Mouse (Mus musculus): ENCODE measurements around the gene Tha1.
"Not testable (repeated sequence)": the region's sequence is repeated elsewhere in the genome, so short reads cannot be mapped to it uniquely, and the experiment has no call there.

Gene Tha1

DNA sequence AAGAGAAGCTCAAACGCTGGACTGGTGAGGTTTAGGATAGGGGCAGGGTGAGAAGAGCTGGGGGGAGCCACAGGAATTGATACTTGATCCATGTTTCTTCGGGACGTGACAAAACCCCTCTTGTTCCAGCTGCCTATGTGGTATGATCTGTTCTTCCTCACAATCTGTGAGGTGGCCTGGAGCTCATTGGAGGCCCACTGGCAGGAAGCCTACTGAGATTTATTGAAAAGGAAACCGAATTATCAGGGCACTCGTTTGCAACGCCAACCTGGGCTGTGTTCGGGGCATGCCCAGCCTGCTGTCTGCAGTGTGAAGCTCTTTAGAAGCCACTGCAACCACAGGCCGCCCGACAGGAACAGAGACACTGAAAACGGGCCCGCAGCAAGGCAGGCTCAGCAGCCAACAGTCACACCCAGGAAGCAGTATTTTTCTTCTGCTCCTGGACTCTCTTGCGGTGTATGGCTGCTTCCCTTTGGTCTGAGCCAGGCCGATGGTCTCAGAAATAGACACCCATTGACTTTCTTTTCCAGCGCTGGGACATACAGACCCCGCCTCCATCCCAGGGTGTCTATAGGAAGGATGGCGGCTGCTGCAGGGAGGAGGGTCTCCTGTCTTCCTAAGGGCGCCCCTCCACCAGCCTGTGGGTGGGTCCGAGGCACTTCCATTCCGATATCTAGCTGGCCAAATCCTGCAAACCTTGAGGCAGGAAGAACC, 24.9 kb downstream of the Tha1 start:
- DNase-seq (ENCODE audit: low spot score in 2 of 2): peak in 1 of 2 experiments; percentile 38

DNA sequence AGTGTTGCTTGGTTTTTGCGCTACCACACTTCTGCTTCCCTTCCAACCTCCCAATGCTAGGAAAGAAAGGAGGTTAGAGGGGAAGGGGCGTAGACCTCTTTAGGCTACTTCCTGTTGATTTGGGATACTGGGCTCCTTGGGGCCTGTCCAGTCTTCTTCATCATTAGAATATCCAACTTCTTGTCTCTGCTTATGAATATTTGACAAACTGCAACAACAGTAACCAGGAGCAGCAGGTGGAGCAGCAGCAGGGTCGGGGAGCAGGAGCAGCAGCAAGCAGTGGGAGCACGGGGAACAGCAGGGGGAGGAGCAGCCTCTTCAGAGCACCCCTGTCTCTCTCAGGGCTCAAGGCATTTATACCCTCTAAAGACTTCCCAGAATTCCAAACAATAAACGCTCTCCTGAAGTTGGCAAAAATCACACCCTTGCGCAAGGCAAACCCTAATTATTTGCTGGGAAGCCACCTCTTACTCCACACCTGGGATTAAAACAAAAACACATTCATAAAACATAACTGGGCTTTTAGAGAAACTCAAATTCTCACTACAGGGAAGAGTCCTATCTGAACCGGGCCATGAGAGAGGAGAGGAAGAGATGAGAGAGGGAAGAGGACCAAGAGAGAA, 25.6 kb downstream of the Tha1 start:
- DNase-seq (ENCODE audit: low spot score in 2 of 2): no peak

DNA sequence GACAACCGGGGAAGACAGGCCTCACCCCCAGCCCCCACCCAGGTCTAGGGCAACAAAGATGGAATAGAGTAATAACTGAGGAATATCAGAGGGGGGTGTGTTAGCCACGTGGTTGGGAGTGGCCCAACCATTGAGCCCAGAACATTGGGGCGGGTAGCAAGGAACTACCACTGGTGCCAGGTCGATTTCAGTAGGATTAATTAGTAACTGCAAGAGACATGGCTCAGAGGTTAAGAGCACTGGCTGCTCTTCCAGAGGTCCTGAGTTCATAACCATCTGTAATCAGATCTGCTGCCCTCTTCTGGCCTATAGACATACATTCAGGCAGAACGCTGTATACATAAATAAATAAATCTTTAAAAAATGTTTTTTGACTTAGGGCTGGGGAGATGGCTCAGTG, 26.6 kb downstream of the Tha1 start:
- no peak for DNase-seq (ENCODE audit: low spot score in 2 of 2)

DNA sequence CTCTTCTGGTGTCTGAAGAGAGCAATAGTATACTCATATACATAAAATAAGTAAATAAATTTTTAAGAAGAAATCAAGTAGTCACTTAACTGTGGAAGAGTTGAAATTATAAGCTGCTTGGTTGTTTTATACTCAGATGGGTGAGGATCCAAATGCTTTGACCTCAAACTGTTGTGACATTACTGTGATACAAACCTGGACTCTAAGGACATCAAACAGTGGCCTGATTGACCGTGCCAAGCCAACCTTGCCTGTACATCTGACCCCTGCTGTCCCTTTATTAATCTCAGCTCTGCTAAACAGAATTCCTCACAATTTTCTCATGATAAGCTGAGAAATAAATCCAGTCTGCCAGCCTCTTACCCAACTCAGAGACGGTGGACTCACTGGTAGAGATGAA, 27.6 kb downstream of the Tha1 start:
- DNase-seq (ENCODE audit: low spot score in 2 of 2): no peak

DNA sequence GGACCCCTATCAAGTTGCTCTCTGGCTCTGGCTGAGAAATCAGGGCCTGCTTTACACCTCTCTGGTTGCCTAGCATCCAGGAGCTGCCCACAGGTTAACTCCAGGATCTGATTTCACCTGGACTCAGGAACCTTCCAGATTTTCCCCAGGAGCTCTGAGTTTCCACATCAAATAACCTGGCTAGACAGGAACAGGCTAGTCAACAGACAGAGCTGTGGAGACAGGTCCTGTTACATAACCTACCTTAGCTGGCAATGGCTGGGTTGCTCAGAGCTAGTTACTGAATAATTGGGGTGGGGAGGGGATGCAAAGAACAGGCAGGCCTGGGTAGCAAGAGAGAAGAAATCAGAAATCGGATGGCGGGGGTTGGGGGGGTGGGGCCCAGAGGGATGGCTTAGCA, 28.3 kb downstream of the Tha1 start:
- no peak for DNase-seq (ENCODE audit: low spot score in 2 of 2)

DNA sequence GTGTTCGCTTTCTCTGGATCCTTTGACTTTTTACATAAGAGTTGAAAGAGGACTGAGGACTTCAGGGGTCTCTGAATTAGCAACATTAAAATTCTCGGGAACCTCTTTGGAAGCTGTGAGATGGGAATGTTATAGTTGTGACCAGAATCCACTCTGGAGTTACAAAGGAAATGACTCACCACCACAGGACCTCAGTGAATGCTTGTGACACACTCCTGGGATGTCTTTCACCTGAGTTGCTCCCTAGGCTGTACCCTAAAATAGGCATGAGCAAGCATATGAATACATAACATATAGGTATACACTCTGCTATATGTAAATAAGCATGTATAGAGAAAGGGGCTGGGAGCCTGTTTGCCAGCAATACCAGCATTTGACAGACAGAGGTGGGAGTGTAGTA, 29.8 kb downstream of the Tha1 start:
- no peak for DNase-seq (ENCODE audit: low spot score in 2 of 2)

DNA sequence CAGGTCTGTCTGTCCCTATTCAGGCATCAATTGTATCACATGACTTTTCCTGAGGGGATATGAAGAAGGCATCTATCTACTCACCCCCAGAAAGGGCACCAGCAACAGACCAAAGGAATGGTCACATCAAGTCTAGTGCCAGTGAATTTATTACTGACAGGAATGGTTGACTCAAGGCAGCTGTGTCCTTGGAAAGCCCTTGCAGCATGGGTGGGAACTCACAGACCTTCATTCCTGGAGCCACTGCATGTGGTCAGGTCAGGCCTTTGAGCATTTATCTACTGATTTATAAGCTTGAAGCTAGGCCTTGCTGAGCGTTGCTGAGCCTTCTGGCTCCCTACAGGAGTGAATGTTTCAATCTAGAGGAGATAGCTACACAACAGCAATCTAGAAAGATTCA, 32.4 kb downstream of the Tha1 start:
- no peak for DNase-seq (ENCODE audit: low spot score in 2 of 2)

DNA sequence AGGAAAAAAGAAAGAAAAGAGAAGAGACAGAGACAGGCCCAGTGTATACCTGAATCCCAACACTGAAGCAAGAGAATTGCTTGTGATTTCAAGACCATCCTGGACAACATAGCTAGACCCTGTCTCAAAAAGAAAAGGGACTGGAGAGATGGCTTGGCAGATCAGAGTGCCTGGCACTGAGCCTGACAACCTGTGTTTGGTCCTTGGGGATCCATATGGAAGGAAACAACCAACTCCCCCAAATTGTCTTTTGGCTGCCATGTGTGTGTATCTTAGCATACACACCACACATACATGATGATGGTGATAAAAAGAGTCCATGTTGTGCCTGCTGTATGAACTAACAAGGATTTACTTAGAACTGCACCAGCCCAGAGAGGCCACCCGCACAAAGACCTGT, 34.3 kb downstream of the Tha1 start:
- no peak for DNase-seq (ENCODE audit: low spot score in 2 of 2)

DNA sequence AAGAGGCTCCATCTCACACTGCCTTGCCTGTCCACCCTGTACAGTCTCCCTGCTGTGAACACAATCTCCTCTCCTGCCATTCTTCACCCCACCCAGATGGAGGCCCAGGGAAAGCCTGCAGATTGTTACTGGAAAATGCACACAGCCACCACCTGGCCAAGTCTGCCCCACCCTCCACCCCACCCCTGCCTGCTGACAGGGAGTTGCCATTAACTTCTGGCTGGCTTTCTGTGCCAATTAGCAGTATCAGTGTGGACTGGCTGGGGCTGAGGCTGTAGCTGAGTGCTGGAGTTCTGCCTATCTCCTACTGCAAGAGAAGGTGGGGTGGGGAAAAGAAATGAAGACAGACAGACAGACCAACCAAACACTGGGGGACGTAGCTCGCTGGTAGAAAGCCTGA, 34.7 kb downstream of the Tha1 start:
- peak in 1 of 2 experiments; percentile 20 for DNase-seq (ENCODE audit: low spot score in 2 of 2)

DNA sequence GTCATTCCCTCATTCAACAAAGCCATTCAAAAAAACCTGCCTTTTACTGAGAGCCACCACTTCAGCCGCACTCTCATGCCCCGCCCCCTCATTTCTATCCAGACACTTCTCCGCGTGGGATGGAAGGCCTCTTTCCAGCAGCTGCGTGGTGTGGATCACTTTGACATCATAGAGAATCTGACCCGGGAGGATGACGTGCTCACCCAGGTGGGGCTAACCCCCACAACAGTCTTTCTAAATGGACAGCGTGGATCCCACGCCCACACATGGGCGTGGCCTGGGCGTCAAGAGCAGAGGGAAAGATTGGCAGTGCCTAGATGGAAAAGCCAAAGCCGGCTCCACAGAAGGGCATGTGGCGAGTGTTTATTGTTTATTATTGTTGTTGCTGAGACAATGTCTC, 37.0 kb downstream of the Tha1 start:
- no peak for DNase-seq (ENCODE audit: low spot score in 2 of 2)

DNA sequence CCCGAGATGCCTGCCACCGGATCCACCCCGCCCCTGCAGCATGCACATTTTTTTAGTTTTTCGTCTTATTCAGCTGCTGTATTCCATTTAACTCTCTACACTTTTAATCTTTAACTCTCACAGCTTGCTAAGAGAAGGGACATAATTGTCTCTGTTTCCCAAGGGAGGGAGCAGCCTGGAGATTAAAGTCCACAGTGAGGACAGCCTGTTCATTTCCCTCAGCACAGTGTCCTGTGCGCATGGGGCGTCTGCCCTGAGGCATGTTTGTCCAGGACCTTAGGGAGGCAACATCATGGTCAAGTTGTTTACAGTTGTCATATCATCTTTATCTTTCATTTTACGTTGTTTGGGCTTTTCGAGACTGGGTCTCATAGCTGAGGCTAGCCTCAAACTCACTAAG, 39.2 kb downstream of the Tha1 start:
- DNase-seq (ENCODE audit: low spot score in 2 of 2): no peak

DNA sequence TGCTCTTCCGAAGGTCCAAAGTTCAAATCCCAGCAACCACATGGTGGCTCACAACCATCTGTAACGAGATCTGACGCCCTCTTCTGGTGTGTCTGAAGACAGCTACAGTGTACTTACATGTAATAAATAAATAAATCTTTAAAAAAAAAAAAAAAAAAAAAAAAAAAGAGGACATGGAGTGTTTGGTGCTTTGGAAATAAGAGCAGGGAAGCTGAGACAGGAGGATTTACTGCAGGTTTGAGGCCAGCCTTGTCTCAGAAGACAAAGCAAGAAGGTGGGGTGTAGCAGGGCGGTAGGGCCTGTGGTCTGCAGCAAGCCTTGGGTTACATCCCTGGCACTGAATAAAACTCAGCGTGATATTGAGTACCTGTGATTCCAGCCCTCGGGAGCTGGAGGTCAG, 39.8 kb downstream of the Tha1 start:
- not testable (repeated sequence) for DNase-seq (ENCODE audit: low spot score in 2 of 2)

DNA sequence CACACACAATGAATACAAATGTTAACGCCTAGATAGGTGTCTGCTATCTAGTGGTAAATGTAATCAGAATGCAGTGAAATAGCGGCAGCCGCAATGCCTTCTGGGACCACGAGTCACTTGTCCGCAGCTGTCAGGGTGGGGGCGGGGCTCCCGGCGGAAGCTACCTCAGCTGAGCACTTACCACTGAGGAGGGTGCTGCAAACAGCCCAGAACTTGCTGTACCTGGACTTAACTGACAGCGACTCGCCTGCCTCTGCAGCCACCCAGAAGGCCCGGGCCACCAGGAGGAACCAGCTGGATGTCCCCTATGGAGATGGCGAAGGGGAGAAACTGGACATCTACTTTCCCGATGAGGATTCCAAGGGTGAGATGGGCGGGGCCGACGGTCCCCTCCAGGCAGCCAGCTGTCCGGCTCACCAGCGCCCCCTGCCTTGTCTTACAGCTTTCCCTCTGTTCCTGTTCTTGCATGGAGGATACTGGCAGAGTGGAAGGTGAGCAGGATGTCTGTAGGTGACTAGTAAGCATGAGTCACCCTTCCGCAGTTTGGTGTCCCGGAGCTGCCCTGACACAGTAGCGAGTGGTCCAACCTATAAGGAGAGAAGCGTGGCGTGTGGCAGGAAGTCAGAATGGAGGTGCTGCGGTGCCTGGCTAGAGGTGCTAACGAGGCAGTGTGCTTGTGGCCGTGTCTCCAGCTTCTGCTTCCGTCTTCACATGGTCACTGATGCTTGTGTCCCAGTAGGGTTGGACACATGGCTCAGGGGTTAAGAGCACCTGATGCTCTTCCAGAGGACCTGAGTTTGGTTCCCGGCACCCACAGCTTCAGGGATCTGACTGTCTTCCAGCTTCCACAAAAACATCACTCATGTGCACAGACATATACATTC, 41.0 kb downstream of the Tha1 start:
- peak; percentile 52 to 63 for DNase-seq (ENCODE audit: low spot score in 2 of 2)

DNA sequence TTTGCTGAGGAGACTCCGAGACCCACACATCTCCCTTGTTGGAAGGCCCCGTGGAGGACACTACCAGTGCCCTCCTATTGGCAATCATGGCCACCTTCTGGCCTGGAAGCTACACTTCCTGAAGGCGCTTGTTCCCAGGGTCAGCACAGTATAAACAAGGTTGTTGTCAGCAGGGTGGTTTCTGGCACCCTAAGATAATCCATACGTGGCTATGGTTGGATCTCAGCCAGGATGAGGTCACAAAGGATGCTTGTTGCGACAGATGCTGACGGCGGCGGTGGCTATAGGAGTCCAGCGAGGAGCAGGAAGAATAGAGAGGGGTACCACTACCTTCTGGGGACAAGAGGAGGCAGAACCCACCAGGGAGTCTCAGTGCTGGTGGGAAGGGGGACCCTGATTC, 42.9 kb downstream of the Tha1 start:
- no peak for DNase-seq (ENCODE audit: low spot score in 2 of 2)

DNA sequence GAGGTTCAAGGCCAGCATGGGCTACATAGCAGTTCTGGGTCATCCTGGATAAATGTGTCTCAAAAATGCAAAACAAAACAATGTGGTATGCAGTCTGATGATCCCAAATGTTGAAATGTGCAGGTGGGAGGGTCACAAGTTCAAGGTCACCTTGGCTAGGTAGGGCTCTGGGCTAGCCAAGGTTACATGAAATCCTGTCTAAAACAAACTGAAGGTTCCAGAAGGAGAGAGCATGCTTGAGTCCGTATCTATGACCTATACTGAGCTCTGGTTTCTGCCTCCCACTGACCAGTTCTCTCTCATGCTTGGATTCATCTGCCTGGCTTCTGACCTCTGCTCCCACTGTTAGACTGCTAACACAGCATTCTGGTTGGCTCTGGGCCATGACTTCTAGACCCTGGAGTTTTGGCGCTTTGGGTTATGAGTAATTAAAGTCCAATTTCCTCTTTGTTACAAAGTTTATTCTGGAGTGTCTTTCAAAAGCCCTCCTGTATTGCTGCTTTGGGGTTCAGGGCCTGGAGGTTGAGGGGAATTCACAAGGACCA, 43.5 kb downstream of the Tha1 start:
- peak in 1 of 2 experiments; percentile 35 for DNase-seq (ENCODE audit: low spot score in 2 of 2)

DNA sequence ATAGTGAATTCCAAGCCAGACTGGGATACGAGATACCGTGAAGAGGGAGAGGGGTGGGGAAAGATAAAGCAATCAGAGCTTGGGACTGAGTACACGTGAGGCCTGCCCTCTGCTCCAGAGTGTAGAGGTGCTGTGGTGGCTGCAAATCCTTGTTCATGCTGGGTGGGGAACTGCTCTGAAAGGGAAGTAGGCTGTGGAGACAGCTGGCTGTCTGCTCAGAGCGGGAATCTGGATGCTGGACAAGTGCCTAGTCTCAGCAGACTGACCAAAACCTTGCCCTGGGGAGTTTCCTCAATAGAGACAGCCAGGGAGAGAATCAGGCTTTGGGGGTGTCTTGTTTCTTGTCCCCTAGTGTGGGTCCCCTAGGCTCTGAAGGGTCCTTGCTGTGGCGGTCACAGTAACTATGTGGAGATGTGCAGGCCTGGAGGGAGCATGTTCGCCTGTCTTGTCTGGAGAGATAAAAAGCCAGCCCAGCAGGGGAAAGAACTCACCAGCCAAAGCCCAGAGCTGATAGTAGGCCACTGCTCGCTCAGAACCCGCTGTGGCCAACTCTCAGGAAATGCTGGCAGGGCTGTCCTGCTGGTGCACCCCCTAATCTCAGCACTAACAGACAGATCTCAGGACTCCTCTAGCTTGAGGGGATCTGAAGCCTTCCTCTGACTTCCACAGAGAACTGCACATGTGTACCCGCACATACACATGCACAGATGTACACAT, 44.2 kb downstream of the Tha1 start:
- peak; percentile 72 to 73 for DNase-seq (ENCODE audit: low spot score in 2 of 2)

DNA sequence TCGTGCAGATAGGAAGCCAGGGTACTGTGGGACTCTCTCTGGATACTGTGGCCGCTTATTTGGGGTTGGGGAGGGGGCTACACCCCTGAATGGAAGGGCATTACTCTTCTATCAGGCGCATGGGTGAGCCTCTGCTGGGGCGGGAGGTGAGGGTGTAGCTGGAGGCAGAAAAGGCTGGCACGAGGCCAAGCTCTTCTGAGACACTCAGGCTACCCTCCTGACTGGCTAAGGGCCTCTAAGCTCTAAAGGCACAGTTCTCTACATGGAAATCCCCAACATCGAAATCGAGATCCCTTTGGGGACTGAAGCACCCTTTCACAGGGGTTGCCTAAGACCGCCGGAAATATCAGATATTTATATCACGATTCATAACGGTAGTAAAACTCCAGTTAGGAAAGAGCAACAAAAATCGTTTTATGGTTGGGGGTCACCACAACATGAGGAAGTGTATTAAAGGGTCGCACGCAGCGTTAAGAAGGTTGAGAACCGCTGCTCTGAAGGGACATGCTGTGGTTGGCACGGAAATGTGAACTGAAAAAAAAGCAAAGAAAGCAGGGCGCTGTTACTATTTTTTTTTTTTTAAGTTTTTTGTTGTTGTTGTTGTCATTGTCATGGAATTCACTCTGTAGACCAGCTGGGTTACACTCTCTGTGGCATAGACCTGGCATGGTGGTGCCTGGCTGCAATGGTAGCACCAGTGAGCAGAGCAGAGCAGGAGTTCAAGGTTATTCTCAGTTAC, 45.0 kb downstream of the Tha1 start:
- DNase-seq (ENCODE audit: low spot score in 2 of 2): peak in 1 of 2 experiments; percentile 35

DNA sequence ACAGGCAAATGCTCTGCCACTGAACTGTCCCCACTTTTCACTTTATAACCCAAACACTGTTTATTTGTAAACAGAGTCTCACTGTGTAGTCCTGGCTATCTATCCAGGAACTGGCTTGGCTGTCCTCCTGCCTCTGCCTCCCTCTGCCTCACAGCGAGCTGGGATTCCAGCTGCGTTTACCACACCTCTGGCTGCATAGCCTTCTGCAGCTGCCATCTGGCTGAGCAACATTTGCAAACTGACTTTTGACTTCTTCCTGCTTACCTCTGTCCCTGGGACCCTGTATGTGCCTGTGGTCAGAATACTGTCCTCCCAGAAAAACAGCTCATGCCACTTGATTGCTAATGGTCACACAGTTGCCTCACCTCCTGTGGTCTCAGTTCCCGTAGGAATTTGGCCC, 45.9 kb downstream of the Tha1 start:
- DNase-seq (ENCODE audit: low spot score in 2 of 2): no peak

DNA sequence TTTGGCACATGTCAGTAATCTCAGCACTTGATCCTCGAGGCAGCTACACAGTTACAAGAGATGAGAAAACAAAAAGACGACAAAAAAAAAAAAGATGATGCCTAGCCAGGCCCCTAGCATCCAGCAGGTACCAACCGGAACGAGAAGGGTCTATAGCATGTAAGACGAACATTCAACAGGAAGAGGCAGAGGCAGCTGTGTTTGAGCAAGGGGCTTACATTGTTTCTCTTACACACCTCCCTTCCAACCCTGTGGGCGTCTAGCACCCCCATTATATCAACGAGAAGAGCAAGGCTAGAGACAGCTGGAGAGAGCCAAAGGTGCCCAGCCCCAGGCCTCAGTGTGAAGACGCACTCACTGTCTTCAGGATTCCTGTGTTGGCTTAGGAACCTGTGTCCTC, 46.4 kb downstream of the Tha1 start:
- DNase-seq (ENCODE audit: low spot score in 2 of 2): no peak

DNA sequence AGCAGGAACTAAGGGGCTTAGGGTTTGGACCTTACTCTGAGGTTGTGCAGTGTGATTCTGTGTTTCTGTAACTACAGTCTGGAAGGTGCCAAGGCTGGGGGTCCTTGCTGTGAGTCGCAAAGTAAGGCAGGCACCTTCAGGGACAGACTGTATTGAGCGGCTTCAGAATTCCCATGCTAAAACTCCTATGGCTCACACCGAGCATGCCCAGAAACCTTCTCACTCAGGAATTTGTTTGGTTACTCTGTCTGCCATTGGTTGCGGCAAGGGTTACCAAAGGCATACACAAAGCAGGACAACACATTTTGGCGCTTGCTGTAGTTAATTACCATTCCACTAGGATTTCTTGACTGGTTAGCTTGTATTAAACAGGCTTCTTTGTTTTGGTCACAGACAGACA, 47.1 kb downstream of the Tha1 start:
- no peak for DNase-seq (ENCODE audit: low spot score in 2 of 2)
